Mouse (Mus musculus) hindbrain, embryonic 12.5 days (tissue): Measurements from ENCODE around the gene Epas1. TPM values are rescaled to one million over a fixed set of nuclear protein-coding genes. Genes with fewer than 3 reads are reported as not detected.

ENCODE experiments used
- ATAC-seq: fragments of 200-750 bp; cut with Nextera tagmentation; 2 replicates; pipeline ENCODE4 v1.8.0; 2017; ENCODE audit warnings: moderate TSS enrichment; ENCODE audit not compliant: low FRiP score
- H3K27ac ChIP-seq: fragments of 300-500 bp; sonication (generic); 2 replicates; pipeline ENCODE4 v1.5.1; 2016; ENCODE audit warnings: mild to moderate bottlenecking
- H3K27me3 ChIP-seq: fragments of 300-500 bp; sonication (generic); 2 replicates; pipeline ENCODE4 v1.6.1; 2016; ENCODE audit warnings: mild to moderate bottlenecking
- H3K36me3 ChIP-seq: fragments of 300-500 bp; sonication (generic); 2 replicates; pipeline ENCODE4 v1.6.1; 2016; ENCODE audit warnings: mild to moderate bottlenecking
- H3K4me1 ChIP-seq: fragments of 300-500 bp; sonication (generic); 2 replicates; pipeline ENCODE4 v1.6.1; 2016
- H3K4me2 ChIP-seq: fragments of 300-500 bp; sonication (generic); replicated peaks from 2 replicates; pipeline ENCODE4 v1.6.1; 2016; ENCODE audit warnings: mild to moderate bottlenecking
- H3K4me3 ChIP-seq: fragments of 300-500 bp; sonication (generic); 2 replicates; pipeline ENCODE4 v1.5.1; 2016; ENCODE audit warnings: mild to moderate bottlenecking
- H3K9ac ChIP-seq: fragments of 300-500 bp; sonication (generic); 2 replicates; pipeline ENCODE4 v1.6.1; 2016; ENCODE audit warnings: mild to moderate bottlenecking, moderate library complexity
- H3K9me3 ChIP-seq: fragments of 300-500 bp; sonication (generic); replicated peaks from 2 replicates; pipeline ENCODE4 v1.6.1; 2016; ENCODE audit warnings: mild to moderate bottlenecking
- WGBS: fragments of 180-500 bp; shearing (Covaris S2); methylation state at CpG from one replicate; pipeline ENCODE4 v1.1.7; 2016; 5-methylcytosine and 5-hydroxymethylcytosine counted together
- polyA plus RNA-seq: library from polyadenylated mRNA; unstranded; fragments of >200 nt; fragmentation: Nextera tagmentation; extraction: Ambion mirVana; gene quantifications from 2 replicates; pipeline ENCODE4 v1.2.1, GENCODE M21; 2016

Gene Epas1
- 4.0 and 4.4 TPM in 2 replicates for polyA plus RNA-seq

DNA sequence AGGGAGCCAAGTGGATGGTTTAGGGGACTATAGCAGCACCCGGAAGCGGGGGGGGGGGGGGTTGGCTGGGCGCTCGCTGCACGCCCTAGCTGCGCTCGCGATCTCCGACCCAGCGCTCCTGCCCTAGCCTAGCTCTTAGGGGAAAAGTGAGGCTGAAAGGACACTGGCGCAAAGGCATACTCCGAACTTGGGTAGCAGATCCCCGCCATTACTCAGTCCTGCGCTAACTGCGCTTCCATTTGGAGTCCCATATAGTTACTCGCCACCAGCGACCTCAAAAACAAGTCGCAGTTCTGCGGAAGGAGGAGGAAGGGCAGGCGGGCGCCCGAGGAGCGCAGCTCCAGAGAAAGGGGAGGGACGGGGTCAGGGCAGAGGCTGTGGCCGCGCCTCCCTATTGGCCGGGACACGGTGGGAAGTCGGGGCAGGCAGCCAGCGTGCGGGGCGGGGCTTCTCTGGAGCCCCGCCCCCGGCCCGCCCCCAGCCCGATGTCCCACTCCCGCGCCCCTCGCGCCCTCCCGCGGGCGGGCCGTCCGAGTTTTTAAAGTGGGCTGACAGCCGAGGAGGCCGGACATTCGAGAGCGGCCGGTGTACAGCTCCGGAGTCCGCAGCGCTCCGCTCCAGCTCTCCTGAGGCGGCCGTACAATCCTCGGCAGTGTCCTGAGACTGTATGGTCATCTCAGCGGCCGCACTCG, at the start of gene Epas1:
Gene Epas1, plus strand, starts transcription at position 571 of the 692 bp plus-strand sequence.
- under 1% methylated on average over 57 of the region's 60 CpGs for WGBS

DNA sequence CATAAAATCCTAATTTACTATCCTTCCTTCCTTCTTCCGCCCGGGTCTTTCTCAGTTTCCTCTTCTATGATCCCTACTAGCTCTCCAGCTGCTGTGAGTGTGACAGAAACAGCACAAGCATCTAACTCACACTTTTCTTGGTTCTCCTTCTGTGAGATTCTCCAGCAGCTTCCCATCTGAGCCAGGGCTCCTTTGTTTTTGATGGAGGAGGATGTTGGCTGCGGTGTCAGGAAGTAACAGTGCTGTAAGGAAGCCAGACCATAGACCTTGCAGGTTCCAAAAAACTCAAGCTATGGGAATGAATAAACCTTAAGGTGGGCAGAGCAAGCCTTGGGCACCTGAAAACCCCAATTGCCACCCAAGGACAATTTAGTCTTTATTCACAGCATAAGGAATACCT, 48.3 kb upstream of the Epas1 start:
- no peaks in the 10 kb centered on the region for H3K9me3 ChIP-seq
- no peak overlapping the region for H3K4me3 ChIP-seq
- no peaks in the 10 kb centered on the region for H3K27me3 ChIP-seq
- no peaks in the 10 kb centered on the region for H3K36me3 ChIP-seq
- H3K4me1 ChIP-seq = no peaks in the 10 kb centered on the region
- no peak overlapping the region for H3K9ac ChIP-seq
- no peak overlapping the region for H3K4me2 ChIP-seq
- ATAC-seq = no peak
- H3K27ac ChIP-seq = no peak overlapping the region
- 92% methylated on average over 3 of the region's 3 CpGs for WGBS

More for the DNA sequence above, at the start of gene Epas1:
- Histone ChIP-seq H3K36me3 (no peaks in the 10 kb centered on the region), H3K9me3 (no peaks in the 10 kb centered on the region), H3K27ac (no peak within 1 kb of the TSS), H3K4me3 (peak within 1 kb of the TSS; percentile 51), H3K27me3 (peaks cover 78% of the 10 kb centered on the region), H3K4me2 (peak within 1 kb of the TSS; percentile 92), H3K9ac (peak within 1 kb of the TSS; percentile 39), H3K4me1 (peaks cover 27% of the 10 kb centered on the region)
- peak; percentile 94 for ATAC-seq

DNA sequence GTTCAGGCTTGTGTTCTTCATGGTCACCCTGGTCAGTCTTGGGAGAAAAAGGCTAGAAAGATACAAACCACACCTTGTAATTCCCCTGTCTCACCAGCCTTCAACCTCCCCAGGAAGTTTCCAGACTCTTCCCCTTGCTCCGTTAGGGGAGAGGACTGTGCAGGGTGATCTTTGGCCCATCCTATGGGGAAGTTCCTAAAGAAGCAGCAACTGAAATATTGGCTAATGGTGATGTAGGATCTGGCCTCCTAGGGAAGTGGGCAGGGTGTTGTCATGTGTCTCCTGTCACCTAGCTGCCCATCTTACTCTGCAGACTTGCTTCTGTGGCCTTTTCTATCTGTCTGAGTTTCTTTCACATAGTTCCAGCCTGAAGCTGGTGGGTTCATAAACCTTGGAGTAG, 47.0 kb upstream of the Epas1 start:
- Histone ChIP-seq H3K9ac (no peak overlapping the region), H3K4me1 (no peaks in the 10 kb centered on the region), H3K27me3 (no peaks in the 10 kb centered on the region), H3K4me2 (no peak overlapping the region), H3K36me3 (no peaks in the 10 kb centered on the region), H3K27ac (no peak overlapping the region), H3K9me3 (no peaks in the 10 kb centered on the region), H3K4me3 (no peak overlapping the region)
- WGBS = 61% methylated on average over 1 of the region's 1 CpGs
- ATAC-seq = no peak

DNA sequence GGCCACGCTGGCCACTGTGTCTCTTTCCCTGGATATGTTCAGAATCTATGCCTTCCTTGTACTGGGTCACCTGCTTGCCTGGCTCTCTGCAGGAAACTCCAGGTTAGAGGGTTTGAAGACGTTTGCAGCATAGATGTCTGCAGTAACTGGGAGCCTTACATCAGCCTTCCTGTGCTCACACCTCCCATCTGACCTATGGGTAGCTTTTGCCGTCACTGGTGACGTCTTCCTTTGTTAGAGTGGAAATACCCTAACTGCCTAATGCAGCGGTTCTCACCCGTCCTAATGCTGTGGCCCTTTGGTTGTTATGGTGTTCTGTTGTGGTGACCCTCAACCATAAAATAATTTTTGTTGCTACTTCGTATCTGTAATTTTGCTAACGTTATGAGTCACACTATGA, 43.7 kb upstream of the Epas1 start:
- Histone ChIP-seq H3K36me3 (no peaks in the 10 kb centered on the region), H3K4me3 (no peak overlapping the region), H3K9me3 (no peaks in the 10 kb centered on the region), H3K27me3 (no peaks in the 10 kb centered on the region), H3K4me1 (no peaks in the 10 kb centered on the region), H3K9ac (no peak overlapping the region), H3K4me2 (no peak overlapping the region), H3K27ac (no peak overlapping the region)
- no peak for ATAC-seq
- WGBS = 76% methylated on average over 8 of the region's 8 CpGs

DNA sequence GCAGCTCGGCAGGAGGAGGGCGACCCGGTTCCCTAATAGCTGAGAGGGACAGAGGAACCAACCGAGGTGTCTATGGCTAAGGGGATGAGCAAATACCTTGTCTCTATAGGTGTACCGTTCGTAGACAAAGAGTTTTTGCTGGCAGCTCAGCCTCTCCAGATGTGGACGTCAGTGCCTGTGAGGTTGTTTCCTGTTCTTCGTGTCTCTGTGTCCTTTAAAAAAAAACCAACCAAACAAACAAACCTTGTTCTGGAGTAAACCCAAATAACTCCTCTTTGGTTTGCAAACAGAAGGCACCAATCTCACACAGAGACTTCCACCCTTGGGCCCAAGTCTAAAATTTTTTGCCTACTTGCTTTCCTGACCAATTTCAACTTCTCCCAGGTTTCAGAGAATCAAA, 43.1 kb upstream of the Epas1 start:
- H3K27me3 ChIP-seq = no peaks in the 10 kb centered on the region
- 85% methylated on average over 8 of the region's 8 CpGs for WGBS

DNA sequence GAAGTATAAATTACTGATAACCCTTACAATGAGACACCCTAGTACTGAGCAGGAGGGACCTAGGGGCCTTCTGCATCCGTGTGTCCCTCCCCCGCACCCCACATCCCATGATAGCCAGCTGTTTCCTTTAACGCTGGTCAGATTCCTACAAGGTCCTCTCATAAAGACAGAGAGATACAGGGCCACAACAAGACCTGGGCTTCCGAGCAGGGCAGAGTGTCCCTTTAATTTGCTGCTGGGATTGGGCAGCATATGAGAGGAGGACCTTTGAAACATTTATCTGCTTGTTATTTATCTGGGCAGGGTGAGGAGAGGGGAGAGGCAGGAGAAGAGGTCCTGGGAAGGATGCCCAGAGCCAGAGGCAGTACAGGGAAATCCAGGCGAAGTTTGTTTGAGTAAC, 41.6 kb upstream of the Epas1 start:
- H3K9ac ChIP-seq = no peak overlapping the region
- H3K36me3 ChIP-seq = no peaks in the 10 kb centered on the region
- H3K27ac ChIP-seq = no peak overlapping the region
- 85% methylated on average over 5 of the region's 5 CpGs for WGBS
- H3K4me3 ChIP-seq = no peak overlapping the region
- no peak for ATAC-seq
- no peak overlapping the region for H3K4me2 ChIP-seq
- H3K9me3 ChIP-seq = no peaks in the 10 kb centered on the region
- no peaks in the 10 kb centered on the region for H3K27me3 ChIP-seq
- H3K4me1 ChIP-seq = no peaks in the 10 kb centered on the region

More for the DNA sequence above, 43.1 kb upstream of the Epas1 start:
- Histone ChIP-seq H3K9ac (no peak overlapping the region), H3K9me3 (no peaks in the 10 kb centered on the region), H3K36me3 (no peaks in the 10 kb centered on the region), H3K4me1 (no peaks in the 10 kb centered on the region), H3K27ac (no peak overlapping the region), H3K4me3 (no peak overlapping the region), H3K4me2 (no peak overlapping the region)
- no peak for ATAC-seq

DNA sequence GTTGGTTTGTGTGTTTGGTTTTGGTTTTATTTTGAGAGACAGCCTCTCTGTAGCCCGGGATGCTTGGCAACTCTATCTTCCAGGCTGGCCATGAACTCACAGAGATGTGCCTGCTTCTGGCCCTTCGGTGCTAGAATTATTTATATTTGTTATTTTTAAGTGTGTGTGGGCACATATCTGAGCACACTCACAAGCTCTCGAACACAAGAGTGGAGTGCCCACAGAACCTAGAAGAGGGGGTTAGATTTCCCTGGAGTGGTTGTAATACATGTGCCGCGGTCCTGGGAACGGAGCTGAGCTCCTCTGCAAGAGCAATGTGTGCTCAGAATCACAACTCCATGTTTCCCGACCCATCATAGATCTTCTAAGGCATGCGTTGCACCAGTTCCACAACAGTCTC, 40.9 kb upstream of the Epas1 start:
- Histone ChIP-seq H3K36me3 (no peaks in the 10 kb centered on the region), H3K27ac (no peak overlapping the region), H3K4me3 (no peak overlapping the region), H3K4me2 (no peak overlapping the region), H3K27me3 (no peaks in the 10 kb centered on the region), H3K4me1 (no peaks in the 10 kb centered on the region), H3K9ac (no peak overlapping the region), H3K9me3 (no peaks in the 10 kb centered on the region)
- ATAC-seq = no peak
- WGBS = 90% methylated on average over 8 of the region's 8 CpGs

DNA sequence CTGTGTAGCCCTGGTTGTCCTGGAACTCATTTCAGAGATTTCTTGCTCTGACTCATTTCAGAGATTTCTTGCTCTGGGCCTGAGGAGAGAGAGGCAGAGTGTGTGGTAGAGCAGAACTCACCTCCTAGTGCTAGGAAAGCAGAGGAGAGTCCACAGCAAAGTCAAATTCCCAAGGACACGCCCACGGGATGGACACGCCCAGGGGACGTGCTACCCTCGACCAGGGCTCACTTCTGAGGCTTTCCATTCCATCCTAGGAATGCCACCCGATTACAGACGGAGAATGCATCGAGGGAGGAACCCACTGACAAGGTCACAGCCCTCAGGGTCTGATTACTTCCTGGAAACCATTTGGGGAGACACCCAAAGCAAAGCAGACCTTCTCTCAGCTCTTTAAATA, 39.9 kb upstream of the Epas1 start:
- no peak overlapping the region for H3K27ac ChIP-seq
- no peaks in the 10 kb centered on the region for H3K27me3 ChIP-seq
- H3K9me3 ChIP-seq = no peaks in the 10 kb centered on the region
- H3K4me1 ChIP-seq = no peaks in the 10 kb centered on the region
- WGBS = 21% methylated on average over 8 of the region's 8 CpGs
- H3K4me3 ChIP-seq = no peak overlapping the region
- no peak overlapping the region for H3K9ac ChIP-seq
- no peak overlapping the region for H3K4me2 ChIP-seq
- no peak for ATAC-seq
- no peaks in the 10 kb centered on the region for H3K36me3 ChIP-seq

DNA sequence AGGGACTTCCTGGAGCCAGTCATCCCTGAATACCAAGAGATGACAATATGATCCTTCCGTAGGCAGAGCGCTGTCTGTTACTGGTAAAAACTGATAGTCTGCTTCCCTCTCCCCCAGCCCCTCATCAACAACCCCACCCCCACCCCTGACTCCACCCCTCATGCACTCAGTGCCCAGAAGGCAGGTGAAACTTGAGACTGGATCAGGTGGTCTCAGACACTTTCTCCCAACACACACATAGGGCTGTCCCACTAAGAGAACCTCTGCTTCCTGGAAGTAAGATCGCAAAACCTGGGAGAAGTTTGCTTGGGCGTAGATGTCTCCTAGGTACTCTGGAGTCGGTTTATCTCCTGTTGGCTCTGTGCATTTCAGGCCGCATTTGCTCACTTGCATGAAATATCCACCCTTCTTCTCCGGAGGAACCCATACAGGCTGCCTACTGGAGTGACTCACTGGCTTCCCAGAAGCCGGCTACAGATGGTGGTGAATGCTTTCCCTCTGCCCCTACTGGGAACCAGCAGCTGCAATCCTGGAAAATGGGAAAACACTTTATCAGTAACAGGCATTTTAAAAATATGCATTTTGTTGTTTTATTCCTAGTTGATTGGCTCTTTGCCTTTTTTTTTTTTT, 28.6 kb upstream of the Epas1 start:
- 64% methylated on average over 8 of the region's 8 CpGs for WGBS
- Histone ChIP-seq H3K9ac (no peak overlapping the region), H3K27me3 (no peaks in the 10 kb centered on the region), H3K36me3 (no peaks in the 10 kb centered on the region), H3K9me3 (no peaks in the 10 kb centered on the region), H3K4me3 (no peak overlapping the region), H3K27ac (no peak overlapping the region), H3K4me1 (0 out of 2 replicates have a peak, but pooled peaks cover 2% of the 10 kb centered on the region), H3K4me2 (no peak overlapping the region)
- no peak for ATAC-seq

DNA sequence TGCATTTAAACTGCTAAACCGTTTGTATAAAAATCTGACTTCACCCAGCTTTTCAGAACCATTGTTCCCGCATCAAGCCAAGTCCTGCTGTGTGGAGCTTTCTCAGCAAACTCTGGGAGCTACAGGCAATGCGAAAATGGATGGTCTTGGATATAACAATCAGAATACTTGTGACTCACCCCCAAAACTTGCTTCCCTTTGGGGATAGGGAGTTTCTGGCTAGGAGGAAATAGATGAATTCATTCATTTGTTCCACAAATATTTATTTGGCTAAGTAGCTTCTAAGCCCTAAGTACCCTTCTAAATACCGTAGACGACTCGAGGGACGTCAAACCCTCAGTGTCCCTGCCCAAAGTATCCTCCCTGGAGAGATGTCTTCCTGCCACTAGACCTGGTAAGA, 27.0 kb upstream of the Epas1 start:
- Histone ChIP-seq H3K4me2 (no peak overlapping the region), H3K9ac (no peak overlapping the region), H3K9me3 (no peaks in the 10 kb centered on the region), H3K27ac (no peak overlapping the region), H3K36me3 (no peaks in the 10 kb centered on the region), H3K4me1 (0 out of 2 replicates have a peak, but pooled peaks cover 2% of the 10 kb centered on the region), H3K27me3 (no peaks in the 10 kb centered on the region), H3K4me3 (no peak overlapping the region)
- ATAC-seq = no peak
- WGBS = 83% methylated on average over 7 of the region's 7 CpGs

DNA sequence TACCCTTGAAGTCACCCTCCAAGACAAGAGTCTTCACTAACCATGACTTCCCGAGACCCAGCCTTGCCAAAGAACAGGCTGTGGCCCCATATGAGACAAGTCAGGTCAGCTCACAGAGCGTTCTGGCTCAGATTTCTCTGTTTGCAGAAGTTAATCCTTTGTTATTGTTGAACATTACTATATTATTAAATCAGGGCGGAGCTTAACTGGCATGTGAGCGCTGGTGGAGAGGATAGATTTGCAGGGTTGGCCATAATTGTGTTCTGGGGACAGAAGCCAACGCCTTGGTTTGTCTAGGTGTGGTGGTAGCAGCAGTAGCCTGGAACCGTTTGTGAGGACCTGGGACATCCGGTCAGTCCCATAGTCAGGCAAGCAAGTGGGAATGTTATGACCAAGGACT, 26.5 kb upstream of the Epas1 start:
- Histone ChIP-seq H3K9ac (no peak overlapping the region), H3K4me2 (no peak overlapping the region), H3K27me3 (no peaks in the 10 kb centered on the region), H3K27ac (no peak overlapping the region), H3K4me1 (peaks cover 3% of the 10 kb centered on the region; the same call in 1 of the 2 replicates), H3K36me3 (no peaks in the 10 kb centered on the region), H3K9me3 (no peaks in the 10 kb centered on the region), H3K4me3 (no peak overlapping the region)
- 88% methylated on average over 7 of the region's 7 CpGs for WGBS
- no peak for ATAC-seq

DNA sequence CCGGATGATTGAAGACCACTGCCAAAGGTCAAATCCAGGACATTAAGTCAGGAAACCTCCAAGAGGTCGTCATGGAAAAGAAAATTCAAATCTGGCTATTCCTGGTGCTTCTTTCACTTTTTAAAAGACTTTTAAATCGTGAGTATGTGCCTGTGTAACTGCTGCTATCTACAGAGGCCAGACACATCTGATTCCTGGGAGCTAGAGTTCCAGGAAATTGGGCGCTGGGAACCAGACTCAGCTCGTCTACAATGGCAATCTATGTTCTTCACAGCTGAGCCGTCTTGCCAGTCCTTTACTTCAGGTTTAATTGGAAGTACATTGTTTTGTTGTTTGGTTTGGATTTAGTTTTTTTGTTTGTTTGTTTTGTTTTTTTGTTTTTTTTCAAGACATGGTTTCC, 22.2 kb upstream of the Epas1 start:
- no peaks in the 10 kb centered on the region for H3K9me3 ChIP-seq
- no peak for ATAC-seq
- WGBS = 85% methylated on average over 6 of the region's 6 CpGs
- no peaks in the 10 kb centered on the region for H3K27me3 ChIP-seq
- H3K9ac ChIP-seq = no peak overlapping the region
- H3K4me1 ChIP-seq = peaks cover 4% of the 10 kb centered on the region; the same call in 1 of the 2 replicates
- no peak overlapping the region for H3K4me2 ChIP-seq
- no peak overlapping the region for H3K27ac ChIP-seq
- no peaks in the 10 kb centered on the region for H3K36me3 ChIP-seq
- no peak overlapping the region for H3K4me3 ChIP-seq

DNA sequence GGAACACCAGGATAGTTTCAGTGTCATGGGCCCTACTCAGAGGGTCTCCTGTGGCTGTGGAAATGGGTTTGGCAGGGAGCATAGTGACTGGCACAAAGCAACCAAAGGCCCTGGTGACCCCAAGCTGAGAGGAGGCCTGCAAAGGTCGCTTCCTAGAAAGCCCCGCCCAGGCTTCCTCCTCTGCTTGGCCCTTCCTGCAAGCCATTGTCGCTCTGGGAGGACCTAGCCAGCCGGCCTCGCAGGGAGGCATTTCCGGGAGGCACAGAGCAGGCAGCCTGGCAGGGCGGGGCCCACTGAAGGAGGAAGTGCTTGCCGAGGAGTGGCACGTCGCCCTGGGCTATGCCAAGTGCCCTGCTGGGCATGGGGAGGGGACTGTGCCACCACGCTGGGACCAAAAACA, 21.5 kb upstream of the Epas1 start:
- Histone ChIP-seq H3K4me2 (peak overlapping the region; percentile 26; the same call in 1 of the 2 replicates), H3K36me3 (no peaks in the 10 kb centered on the region), H3K27me3 (no peaks in the 10 kb centered on the region), H3K9me3 (no peaks in the 10 kb centered on the region), H3K4me1 (peaks cover 4% of the 10 kb centered on the region; the same call in 1 of the 2 replicates), H3K9ac (no peak overlapping the region), H3K27ac (no peak overlapping the region), H3K4me3 (no peak overlapping the region)
- 7% methylated on average over 11 of the region's 11 CpGs for WGBS
- ATAC-seq = peak; percentile 56; the same call in 1 of the 2 replicates
